Mouse (Mus musculus) c-Kit-negative CD71-positive TER-119-positive erythroid progenitor cells, embryonic 14.5 days (primary cell): ENCODE data around the gene Zfp773.
"Not testable (repeated sequence)": the region's sequence is repeated elsewhere in the genome, so short reads cannot be mapped to it uniquely, and the experiment has no call there.

ENCODE experiments used
- DNase-seq: peaks from one replicate; pipeline ENCODE4 v3.0.0-alpha.2; 2013; ENCODE audit warnings: low read depth, low spot score

The Zfp773 gene

DNA sequence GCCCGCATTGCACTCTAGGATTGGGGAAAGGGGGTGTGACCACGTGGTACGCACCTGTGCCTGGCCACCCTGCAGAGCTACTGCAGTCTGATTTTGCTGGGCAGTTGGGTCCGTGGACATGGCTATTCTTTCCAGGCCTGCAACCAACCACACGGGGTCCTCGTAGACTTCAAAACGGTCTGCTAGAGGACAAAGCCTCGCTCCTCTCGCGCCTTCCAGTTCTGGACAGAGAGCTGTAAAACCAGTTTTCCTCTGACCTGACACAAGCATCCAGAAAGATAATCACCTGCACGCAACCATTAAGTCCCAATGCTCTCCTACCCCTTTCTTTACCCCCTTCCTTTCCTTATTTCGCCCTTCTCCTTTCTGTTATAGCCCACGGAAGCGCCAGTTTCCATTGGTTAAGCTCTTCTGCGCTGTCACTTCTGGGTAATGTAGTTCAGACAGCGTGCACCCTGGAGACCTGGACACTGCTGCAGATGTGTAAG is at the start of gene Zfp773:
Gene Zfp773 (minus strand): TSS at position 377 of the 488 bp plus-strand sequence.
- DNase-seq, result no peak

GRCm38 (mm10) chr7:7185897-7186296 is 49.3 kb upstream of the Zfp773 start:
- DNase-seq, result no peak

DNA sequence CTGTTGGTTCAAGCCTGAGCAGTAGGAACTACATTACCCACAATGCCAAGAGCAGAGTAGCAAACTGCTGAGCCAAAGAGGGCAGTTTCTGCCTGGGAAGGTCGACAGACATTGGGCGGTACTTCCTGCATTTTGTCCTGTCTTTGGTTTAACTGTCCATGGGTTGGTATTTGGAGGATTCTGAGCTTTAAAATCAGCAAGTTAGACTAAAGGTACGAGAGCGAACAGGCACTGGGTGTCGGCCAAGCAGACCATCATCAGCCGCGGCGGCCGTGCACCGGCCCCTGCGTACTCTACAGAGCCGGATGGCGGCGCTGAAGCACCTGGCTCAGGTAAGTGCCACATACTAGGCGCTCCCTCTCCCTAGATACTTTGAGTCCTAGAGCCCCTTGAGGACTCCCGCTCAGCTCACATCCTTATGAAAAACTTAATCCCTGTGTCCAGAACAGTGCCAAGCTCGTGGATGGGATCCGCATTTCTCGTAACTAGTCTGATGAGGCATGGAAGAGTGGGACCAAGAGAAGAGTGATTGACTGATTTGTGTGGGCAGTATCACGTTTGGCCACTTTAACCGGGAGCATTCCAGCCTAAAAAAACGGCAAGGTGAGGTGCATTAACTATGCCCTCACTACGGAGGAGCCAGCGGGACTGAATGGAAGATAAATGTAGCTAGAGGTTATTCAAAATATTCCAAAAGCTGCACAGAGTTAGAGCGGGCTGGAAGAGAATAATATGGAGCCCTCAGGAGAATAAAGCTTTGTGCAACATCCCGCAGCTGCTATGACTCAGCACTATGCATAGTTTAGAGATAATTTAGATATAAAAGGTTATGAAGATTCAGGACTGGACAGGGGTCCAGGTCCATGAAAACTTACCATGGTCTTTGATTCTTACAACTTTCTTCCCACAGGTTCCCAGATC is 34.9 kb upstream of the Zfp773 start, which contains the start of gene Zfp418:
Gene Zfp418 (plus strand): TSS at position 104 of the 921 bp plus-strand sequence.
- no peak for DNase-seq

GRCm38 (mm10) chr7:7145991-7146608 is 9.5 kb upstream of the Zfp773 start:
- DNase-seq, result no peak

DNA sequence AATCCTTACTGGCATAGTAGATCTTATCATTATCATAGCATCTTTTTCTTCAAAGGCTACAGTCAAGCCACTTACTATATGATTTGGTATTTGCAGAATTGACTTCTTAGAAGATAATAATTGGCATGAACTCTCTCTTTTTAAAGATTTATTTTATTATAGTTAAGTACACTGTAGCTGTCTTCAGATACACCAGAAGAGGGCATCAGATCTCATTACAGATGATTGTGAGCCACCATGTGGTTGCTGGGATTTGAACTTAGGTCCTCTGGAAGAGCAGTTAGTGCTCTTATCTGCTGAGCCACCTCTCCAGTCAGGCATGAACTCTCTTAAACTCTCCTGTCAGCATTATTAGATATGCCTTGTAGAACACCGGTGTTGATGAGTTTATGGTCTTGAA is 7.7 kb upstream of the Zfp773 start:
- DNase-seq, result no peak

GRCm38 (mm10) chr7:7132751-7133150 is 3.8 kb downstream of the Zfp773 start:
- DNase-seq, result no peak

- DNase-seq, result not testable (repeated sequence)
Observed at GRCm38 (mm10) chr7:7130491-7131124, 5.9 kb downstream of the Zfp773 start.

GRCm38 (mm10) chr7:7121602-7121980 is 15.0 kb downstream of the Zfp773 start:
- no peak for DNase-seq

DNA sequence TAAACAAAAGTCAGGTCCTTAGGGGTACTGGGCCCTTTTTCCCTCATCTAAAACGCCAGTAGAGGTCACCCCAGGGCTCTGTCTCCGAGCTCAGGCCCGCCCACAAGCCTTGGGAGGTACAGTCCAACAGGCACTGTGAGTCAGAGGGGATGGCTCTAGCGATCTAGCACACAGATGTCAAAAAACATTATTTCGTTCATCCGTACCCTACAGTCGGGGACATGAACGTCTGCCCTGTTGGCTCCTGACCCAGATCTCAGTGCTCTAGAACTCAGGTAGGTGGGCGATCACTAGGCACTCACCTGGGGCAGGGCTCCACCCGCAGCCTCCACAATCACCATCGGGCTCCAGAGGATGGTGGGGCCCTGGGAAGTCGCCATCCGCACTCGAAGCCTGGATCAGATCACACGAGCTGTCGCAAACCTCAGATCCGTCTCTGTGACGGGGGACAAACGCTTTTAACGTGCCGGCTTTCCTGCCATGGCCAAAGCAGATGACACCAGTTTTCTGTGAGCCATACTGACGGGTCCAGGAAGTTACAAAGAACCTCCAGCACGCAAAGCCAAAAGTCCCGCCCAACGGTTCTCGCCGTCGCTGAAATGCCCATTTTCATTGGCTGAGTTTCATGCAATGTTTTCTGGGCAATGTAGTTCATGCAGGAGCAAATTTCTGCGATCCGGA is 15.5 kb downstream of the Zfp773 start, which contains the start of gene Zfp954:
Gene Zfp954 (minus strand): TSS at position 568 of the 681 bp plus-strand sequence.
- DNase-seq, result peak; percentile 58

DNA sequence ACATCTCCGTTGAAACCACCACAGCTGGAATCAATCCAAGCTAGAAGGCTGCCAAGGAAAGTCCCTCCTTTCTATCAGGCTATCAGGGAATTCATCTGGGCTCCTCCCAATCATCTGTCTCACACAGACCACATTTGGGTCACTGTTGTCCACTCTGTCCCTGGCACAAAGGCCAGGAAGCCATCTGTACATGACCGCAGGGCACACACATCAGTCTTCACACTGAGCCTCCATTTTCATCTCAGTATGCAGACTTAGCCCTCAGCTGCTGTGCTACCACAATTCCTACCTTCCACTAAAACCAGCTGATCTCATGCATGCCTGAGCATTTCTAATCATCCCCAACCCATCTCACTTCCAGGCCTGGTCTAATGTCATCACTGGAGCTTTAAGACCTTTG is 18.1 kb downstream of the Zfp773 start:
- DNase-seq, result no peak

DNA sequence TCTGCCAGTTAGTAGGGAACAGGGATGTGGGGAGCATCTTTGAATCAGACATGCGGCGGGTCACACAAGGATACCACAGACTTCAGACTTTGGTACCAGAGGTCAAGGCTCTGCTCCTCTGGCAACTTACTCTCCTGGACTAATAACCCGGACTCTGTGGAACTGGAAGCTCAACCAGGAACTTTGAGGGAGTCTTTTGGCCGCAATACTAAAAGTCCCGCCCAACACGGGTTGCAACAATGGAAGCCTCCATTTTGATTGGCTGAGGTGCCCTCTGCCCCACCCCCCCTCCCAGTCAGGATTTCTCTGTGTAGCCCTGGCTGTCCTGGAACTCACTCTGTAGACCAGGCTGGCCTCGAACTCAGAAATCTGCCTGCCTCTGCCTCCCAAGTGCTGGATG is 28.1 kb downstream of the Zfp773 start:
- DNase-seq, result no peak
